Mouse (Mus musculus) erythroblast, embryonic 14.5 days (primary cell): Measurements from ENCODE around the gene Rasgef1b.

Experiments used
- GATA1 ChIP-seq: IDR thresholded peaks from 2 replicates; pipeline ENCODE4 v1.6.1; 2012; ENCODE audit warnings: low read length, inconsistent platforms, mixed read lengths
- TAL1 ChIP-seq: IDR thresholded peaks from 3 replicates; pipeline ENCODE4 v1.6.1; 2012; ENCODE audit warnings: low read length, inconsistent platforms, mixed read lengths

- TF ChIP-seq GATA1 (no peak), TAL1 (no peak)
Observed at GRCm38 (mm10) chr5:99340311-99340989, 388.4 kb downstream of the Rasgef1b start.
